Mouse (Mus musculus) heart, postnatal 0 days (tissue): ENCODE measurements around the gene Rnasek.

ENCODE experiments used
- CTCF ChIP-seq: IDR thresholded peaks from 2 replicates; pipeline ENCODE4 v1.5.1; 2016; ENCODE audit warnings: antibody characterized with exemption, control low read depth, low read depth
- EP300 ChIP-seq: IDR thresholded peaks from 2 replicates; pipeline ENCODE4 v1.6.1; 2016; ENCODE audit warnings: antibody characterized with exemption, low read depth

DNA sequence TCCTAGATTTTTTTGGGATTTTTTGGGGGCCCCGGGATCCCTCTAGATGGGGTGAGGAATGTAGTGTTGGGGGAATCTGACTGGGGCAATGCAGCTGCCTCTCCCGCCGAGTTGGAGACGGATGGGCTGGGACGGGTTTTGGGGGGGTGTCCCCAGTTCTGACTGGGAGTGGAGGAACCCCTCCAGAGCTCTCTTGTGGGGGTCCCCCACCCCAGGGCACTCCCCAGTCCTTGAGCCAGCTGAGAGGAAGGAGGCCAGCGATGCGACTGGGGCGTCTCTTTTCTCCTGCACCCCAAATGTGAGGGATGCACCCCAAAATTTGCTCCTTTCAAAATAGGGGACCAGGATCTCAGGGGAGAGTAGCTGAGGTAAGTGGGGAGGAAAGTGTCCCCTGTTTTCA lies 6.6 kb downstream of the Rnasek start:
- TF ChIP-seq CTCF, result no peak
- TF ChIP-seq EP300, result no peak
